Mouse (Mus musculus): ENCODE results near the gene Gm44503. TPM values are rescaled to one million over a fixed set of nuclear protein-coding genes. Genes with fewer than 3 reads are reported as not detected.

The Gm44503 gene
- polyA plus RNA-seq, 1 experiment: not detected

DNA sequence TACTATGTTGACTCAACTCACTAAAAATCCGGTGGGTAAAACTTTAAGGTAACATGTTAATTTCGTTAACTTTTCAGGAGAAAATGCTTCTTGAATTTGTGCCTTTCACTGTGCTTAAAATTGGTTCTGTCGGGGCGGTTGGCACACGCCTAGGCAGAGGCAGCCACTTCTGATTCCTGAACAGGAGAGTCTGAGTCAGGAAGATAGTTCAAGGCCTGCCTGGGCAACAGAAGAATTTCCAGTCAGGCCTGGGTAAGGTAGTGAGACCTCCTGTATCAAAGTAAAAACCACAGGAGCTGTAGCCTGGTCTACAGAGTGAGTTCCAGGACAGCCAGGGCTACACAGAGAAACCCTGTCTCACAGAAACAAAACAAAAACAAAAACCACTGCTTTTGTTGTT, 33.9 kb downstream of the Gm44503 start:
- no peak for TF ChIP-seq CTCF (IDR thresholded peaks at IDR 0.05; ENCODE audit: low read depth, low read length)
- no peak for TF ChIP-seq POLR2A (IDR thresholded peaks at IDR 0.05; ENCODE audit: borderline replicate concordance, low read depth, low read length)
- Histone ChIP-seq H3K4me1 (ENCODE audit: control insufficient read depth, insufficient read depth, low read length) (peaks cover 33% of the 10 kb centered on the region), H3K4me3 (ENCODE audit: insufficient read depth, low read length) (no peak overlapping the region), H3K27ac (ENCODE audit: insufficient read depth, low read depth, low read length) (no peak overlapping the region)

DNA sequence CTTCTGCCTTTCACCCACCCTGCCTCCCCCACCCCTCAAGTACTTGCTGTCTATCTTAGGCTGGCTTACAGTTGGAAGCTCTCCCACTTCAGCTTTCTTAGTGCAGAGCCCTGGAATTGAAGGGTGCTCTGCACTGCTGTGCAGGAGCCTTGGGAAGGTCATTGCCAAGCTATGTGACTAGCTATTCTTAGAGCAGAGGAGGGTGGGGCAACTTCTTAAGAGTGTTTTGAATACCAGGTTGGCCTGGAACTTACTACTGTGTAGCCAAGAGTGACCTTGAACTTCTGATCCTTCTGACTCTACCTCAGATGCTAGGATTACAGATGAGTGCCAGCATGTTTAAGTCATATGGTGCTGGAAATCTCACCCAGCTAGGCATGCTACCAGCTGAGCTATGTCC, 37.5 kb downstream of the Gm44503 start:
- Histone ChIP-seq H3K4me1 (ENCODE audit: control insufficient read depth, insufficient read depth, low read length) (peaks cover 16% of the 10 kb centered on the region), H3K4me3 (ENCODE audit: insufficient read depth, low read length) (no peak overlapping the region), H3K27ac (ENCODE audit: insufficient read depth, low read depth, low read length) (no peak overlapping the region)
- TF ChIP-seq POLR2A (IDR thresholded peaks at IDR 0.05; ENCODE audit: borderline replicate concordance, low read depth, low read length) (no peak), CTCF (IDR thresholded peaks at IDR 0.05; ENCODE audit: low read depth, low read length) (no peak)

DNA sequence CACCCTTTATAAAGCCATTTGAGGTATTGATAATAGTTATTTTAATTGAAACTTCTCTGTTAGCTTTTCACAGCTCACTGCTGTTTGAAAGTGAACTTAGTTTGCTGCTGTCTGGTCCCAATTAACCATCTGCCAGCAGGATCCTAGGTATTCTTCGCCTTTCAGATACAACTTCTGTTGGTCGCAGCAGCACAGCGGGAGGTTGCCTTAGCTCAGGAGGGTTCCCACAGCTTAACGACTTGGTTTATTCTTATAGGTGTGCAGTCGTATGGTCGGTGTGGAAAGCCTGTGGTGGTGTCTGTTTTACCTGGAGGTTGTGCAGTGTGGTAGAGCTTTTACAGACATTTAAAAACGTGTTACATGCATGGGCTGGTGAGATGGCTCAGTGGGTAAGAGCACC, 38.2 kb downstream of the Gm44503 start:
- TF ChIP-seq POLR2A (IDR thresholded peaks at IDR 0.05; ENCODE audit: borderline replicate concordance, low read depth, low read length): no peak
- TF ChIP-seq CTCF (IDR thresholded peaks at IDR 0.05; ENCODE audit: low read depth, low read length): no peak
- H3K4me3 ChIP-seq (ENCODE audit: insufficient read depth, low read length): no peak overlapping the region
- H3K27ac ChIP-seq (ENCODE audit: insufficient read depth, low read depth, low read length): no peak overlapping the region
- peaks cover 20% of the 10 kb centered on the region for H3K4me1 ChIP-seq (ENCODE audit: control insufficient read depth, insufficient read depth, low read length)

DNA sequence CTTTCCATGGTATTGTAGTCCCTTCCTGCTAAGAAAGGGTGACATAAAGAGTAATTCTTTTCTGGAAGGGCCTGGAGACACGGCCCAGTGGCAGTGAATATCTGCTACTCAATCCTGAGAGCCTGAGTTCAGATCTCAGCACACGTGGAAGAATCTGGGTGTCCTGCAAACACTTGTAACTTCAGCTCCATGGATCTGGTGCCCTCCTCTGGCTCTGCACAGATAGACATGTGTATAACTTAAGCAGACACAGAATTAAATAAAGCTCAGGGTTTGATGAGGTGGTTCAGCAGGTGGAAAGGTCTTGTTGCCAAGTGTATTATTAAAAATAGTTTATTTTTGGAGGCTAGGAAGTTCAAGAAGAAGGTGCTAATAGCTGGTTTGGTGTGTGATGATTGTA, 41.8 kb downstream of the Gm44503 start:
- Histone ChIP-seq H3K4me1 (ENCODE audit: control insufficient read depth, insufficient read depth, low read length) (peaks cover 18% of the 10 kb centered on the region), H3K27ac (ENCODE audit: insufficient read depth, low read depth, low read length) (no peak overlapping the region), H3K4me3 (ENCODE audit: insufficient read depth, low read length) (no peak overlapping the region)
- TF ChIP-seq CTCF (IDR thresholded peaks at IDR 0.05; ENCODE audit: low read depth, low read length) (no peak), POLR2A (IDR thresholded peaks at IDR 0.05; ENCODE audit: borderline replicate concordance, low read depth, low read length) (no peak)

DNA sequence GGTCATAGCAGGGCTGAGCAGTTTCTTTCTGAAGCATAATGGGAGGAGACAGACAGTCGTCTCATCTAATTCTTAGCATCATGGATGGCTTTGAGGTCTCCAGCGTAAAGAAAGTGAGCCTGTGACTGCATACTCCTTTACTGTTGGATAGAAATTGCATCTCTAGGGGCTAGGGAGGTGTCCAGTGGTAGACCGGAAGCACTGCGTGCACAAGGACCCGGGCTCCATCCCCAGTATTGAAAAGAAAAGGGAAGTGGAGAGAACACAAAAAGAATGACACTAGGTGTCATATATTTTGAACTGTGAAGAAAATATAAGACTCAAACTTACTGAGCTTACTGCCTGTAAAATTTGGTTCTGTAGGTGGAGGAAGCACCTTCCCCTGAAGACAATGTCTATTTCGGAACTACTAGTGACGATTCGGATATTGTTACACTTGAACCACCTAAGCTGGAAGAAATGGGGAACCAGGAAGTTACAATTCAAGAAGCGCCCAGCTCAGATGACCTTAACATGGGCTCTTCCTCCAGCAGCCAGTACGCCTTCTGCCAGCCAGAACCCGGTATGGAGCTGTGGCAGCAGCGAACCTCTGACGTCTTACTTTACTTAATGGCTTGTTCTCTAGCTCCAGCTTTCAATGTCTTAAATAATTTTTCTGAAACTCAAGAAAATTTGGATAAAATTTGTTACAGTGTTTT, 42.8 kb downstream of the Gm44503 start:
- TF ChIP-seq POLR2A (IDR thresholded peaks at IDR 0.05; ENCODE audit: borderline replicate concordance, low read depth, low read length) (no peak), CTCF (IDR thresholded peaks at IDR 0.05; ENCODE audit: low read depth, low read length) (no peak)
- no peak overlapping the region for H3K4me3 ChIP-seq (ENCODE audit: insufficient read depth, low read length)
- peaks cover 18% of the 10 kb centered on the region for H3K4me1 ChIP-seq (ENCODE audit: control insufficient read depth, insufficient read depth, low read length)
- H3K27ac ChIP-seq (ENCODE audit: insufficient read depth, low read depth, low read length): peak overlapping the region; percentile 54

DNA sequence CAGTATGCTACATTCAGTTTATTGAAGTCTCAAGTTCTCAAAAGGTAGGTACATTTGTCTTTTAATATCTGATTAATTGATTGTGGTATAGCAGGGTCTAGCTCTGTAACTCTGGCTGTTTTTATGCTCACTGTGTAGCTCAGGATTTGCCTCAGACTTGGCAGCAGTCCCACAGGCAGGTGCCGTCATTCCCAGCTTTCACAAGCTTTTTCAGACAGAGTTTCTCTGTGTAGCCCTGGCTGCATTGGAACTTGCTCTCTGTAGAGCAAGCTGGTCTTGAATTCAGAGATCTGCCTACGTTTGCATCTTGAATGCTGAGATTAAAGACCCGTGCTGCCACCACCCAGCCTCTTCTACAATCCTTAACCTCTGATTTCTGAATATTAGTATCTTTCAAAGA, 43.5 kb downstream of the Gm44503 start:
- Histone ChIP-seq H3K27ac (ENCODE audit: insufficient read depth, low read depth, low read length) (peak overlapping the region; percentile 54; the same call in 1 of the 2 replicates), H3K4me1 (ENCODE audit: control insufficient read depth, insufficient read depth, low read length) (peaks cover 18% of the 10 kb centered on the region), H3K4me3 (ENCODE audit: insufficient read depth, low read length) (no peak overlapping the region)
- TF ChIP-seq POLR2A (IDR thresholded peaks at IDR 0.05; ENCODE audit: borderline replicate concordance, low read depth, low read length) (no peak), CTCF (IDR thresholded peaks at IDR 0.05; ENCODE audit: low read depth, low read length) (no peak)

DNA sequence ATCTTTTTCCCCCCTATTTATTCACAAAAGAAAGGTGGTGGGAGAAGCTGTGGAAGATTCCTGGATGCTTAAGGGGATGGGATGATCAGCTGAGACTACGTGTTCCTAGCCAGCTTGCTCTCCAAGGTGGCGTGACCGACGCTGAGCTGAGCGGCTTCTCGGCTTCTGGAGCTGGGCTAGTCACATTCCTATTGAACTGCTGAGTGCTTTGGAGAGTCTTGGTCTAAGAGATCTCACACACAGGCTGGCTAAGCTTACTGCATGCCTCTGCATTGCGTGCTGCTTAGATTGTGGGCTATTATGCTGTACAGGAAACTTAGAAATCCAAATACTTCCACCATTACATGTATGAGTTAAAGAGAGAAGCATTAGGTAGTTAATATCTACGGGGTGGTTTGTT, 45.4 kb downstream of the Gm44503 start:
- Histone ChIP-seq H3K4me3 (ENCODE audit: insufficient read depth, low read length) (no peak overlapping the region), H3K4me1 (ENCODE audit: control insufficient read depth, insufficient read depth, low read length) (peaks cover 14% of the 10 kb centered on the region), H3K27ac (ENCODE audit: insufficient read depth, low read depth, low read length) (no peak overlapping the region)
- TF ChIP-seq CTCF (IDR thresholded peaks at IDR 0.05; ENCODE audit: low read depth, low read length) (no peak), POLR2A (IDR thresholded peaks at IDR 0.05; ENCODE audit: borderline replicate concordance, low read depth, low read length) (no peak)

DNA sequence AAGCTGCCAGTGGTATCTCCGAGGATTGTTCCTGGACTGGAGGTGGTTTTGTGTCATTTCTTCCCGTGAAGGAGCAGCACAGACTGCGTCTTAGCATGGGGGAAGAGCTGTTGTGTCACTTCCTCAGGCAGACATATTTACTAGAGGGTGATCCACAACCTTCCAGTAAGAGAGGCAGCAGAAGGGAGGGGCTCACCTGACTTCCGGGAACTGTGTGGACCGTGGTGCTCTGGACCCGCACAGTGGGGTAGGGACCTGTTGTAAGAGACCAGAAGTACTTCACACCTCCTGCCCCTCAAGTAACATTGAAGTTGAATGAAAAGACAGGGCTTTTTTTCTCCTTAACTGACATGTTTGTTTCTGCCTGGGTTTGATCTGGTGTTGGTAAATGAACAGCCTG, 46.5 kb downstream of the Gm44503 start:
- no peak for TF ChIP-seq CTCF (IDR thresholded peaks at IDR 0.05; ENCODE audit: low read depth, low read length)
- no peak overlapping the region for H3K4me3 ChIP-seq (ENCODE audit: insufficient read depth, low read length)
- H3K4me1 ChIP-seq (ENCODE audit: control insufficient read depth, insufficient read depth, low read length): peaks cover 14% of the 10 kb centered on the region
- H3K27ac ChIP-seq (ENCODE audit: insufficient read depth, low read depth, low read length): no peak overlapping the region

DNA sequence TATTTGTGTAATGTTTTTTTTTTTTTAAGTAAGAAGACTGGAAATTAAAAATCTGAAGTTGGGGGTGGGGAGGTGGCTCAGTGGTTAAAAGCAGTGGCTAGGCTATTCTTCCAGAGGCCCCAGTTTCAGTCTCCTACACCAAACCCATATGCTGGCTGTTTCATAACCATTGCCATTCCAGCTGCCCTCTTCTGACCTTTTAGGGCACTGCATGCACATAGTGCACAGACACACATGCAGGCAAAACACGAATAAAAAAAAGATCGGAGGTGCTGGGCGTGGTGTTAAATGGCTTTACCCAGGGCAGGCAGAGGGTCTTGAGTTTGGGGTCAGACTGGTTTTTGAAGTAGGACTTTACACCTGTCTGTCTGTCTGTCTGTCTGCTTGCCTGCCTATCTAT, 47.5 kb downstream of the Gm44503 start:
- Histone ChIP-seq H3K27ac (ENCODE audit: insufficient read depth, low read depth, low read length) (no peak overlapping the region), H3K4me1 (ENCODE audit: control insufficient read depth, insufficient read depth, low read length) (peaks cover 9% of the 10 kb centered on the region), H3K4me3 (ENCODE audit: insufficient read depth, low read length) (no peak overlapping the region)
- TF ChIP-seq CTCF (IDR thresholded peaks at IDR 0.05; ENCODE audit: low read depth, low read length): no peak
- no peak for TF ChIP-seq POLR2A (IDR thresholded peaks at IDR 0.05; ENCODE audit: borderline replicate concordance, low read depth, low read length)

DNA sequence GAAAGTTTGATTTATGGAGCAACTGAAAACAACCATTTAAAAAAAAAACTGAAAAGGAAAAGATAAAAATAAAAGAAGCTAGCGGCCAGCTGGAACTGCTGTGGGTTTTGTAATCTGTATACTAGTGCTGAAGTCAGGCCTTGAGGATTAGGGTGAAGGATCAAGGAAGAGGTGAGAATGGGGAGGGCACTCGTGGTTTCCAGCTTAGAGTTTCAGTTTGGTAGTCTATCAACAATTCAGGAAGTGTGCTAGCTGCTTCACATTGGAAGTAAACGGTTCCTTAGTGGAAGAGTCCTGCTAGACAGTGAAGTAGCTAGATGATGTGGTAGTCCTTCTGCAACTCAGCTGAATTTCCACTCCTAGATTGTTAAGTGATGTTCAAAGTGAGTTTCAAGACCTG, 49.7 kb downstream of the Gm44503 start:
- Histone ChIP-seq H3K27ac (ENCODE audit: insufficient read depth, low read depth, low read length) (no peak overlapping the region), H3K4me1 (ENCODE audit: control insufficient read depth, insufficient read depth, low read length) (no peaks in the 10 kb centered on the region), H3K4me3 (ENCODE audit: insufficient read depth, low read length) (no peak overlapping the region)
- no peak for TF ChIP-seq CTCF (IDR thresholded peaks at IDR 0.05; ENCODE audit: low read depth, low read length)
- no peak for TF ChIP-seq POLR2A (IDR thresholded peaks at IDR 0.05; ENCODE audit: borderline replicate concordance, low read depth, low read length)

DNA sequence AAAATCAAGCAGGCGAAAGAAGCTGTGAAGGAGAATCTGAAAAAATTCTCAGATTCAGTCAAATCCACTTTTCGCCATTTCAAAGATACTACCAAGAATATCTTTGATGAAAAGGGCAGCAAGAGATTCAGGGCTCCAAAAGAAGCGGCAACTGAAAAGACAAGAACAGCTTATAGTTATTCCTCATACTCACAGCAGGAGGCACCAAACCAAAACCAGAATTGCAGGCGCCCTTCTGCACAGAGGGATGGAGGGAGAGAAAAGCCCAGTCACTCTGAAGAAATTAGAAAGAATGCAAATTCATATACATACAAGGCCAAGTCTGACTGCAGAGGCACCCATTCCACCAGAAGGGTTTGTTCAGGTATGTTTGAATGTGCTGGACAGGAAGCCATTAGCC, 54.0 kb downstream of the Gm44503 start:
- no peak for TF ChIP-seq POLR2A (IDR thresholded peaks at IDR 0.05; ENCODE audit: borderline replicate concordance, low read depth, low read length)
- TF ChIP-seq CTCF (IDR thresholded peaks at IDR 0.05; ENCODE audit: low read depth, low read length): no peak
- no peak overlapping the region for H3K27ac ChIP-seq (ENCODE audit: insufficient read depth, low read depth, low read length)
- no peaks in the 10 kb centered on the region for H3K4me1 ChIP-seq (ENCODE audit: control insufficient read depth, insufficient read depth, low read length)
- no peak overlapping the region for H3K4me3 ChIP-seq (ENCODE audit: insufficient read depth, low read length)
